Mouse (Mus musculus) CH12.LX (cell line): ENCODE measurements around the gene Defb26. TPM values are rescaled to one million over a fixed set of nuclear protein-coding genes. Genes with fewer than 3 reads are reported as not detected.

ENCODE experiments used
- DNase-seq: peaks from one replicate; pipeline ENCODE4 v3.0.0-alpha.2; 2013; ENCODE audit errors: extremely low read depth
- H3K27ac ChIP-seq: 2 replicates; pipeline ENCODE4 v1.5.1; 2012; ENCODE audit warnings: low read depth, mild to moderate bottlenecking, control low read depth, moderate library complexity; ENCODE audit not compliant: insufficient read depth
- H3K27me3 ChIP-seq: replicated peaks from 2 replicates; pipeline ENCODE3; 2012; ENCODE audit warnings: inconsistent platforms
- H3K36me3 ChIP-seq, 2 experiments: replicated peaks in 1 of 2; 2 replicates each; pipeline versions ENCODE3 to v1.6.1; 2012; ENCODE audit warnings: inconsistent platforms in 1 of 2, low read length in 1 of 2, mild to moderate bottlenecking in 1 of 2, mixed read lengths in 1 of 2, moderate library complexity in 1 of 2; ENCODE audit not compliant: control insufficient read depth in 1 of 2, insufficient read depth in 1 of 2
- H3K4me1 ChIP-seq, 2 experiments: 2 replicates each; pipeline ENCODE4 v1.6.1; 2012; ENCODE audit warnings: inconsistent platforms in 1 of 2, moderate library complexity in 1 of 2; ENCODE audit not compliant: insufficient read depth in 2 of 2, control insufficient read depth in 1 of 2
- H3K4me2 ChIP-seq: 2 replicates; pipeline ENCODE4 v1.6.1; 2012; ENCODE audit warnings: low read depth, mild to moderate bottlenecking, control low read depth; ENCODE audit not compliant: poor library complexity, insufficient read depth, severe bottlenecking
- H3K4me3 ChIP-seq, 3 experiments: fragments of 150-350 bp in 1 of 3; sonication (generic) in 1 of 3; replicated peaks in 1 of 3; 2 replicates each; pipeline versions ENCODE3 to v1.5.1; 2011 to 2012; ENCODE audit warnings: low read depth in 2 of 3, low read length in 2 of 3, mild to moderate bottlenecking in 2 of 3, moderate library complexity in 2 of 3, control low read depth in 1 of 3, improper control_type of control experiment in 1 of 3, inconsistent platforms in 1 of 3, mixed read lengths in 1 of 3; ENCODE audit not compliant: poor library complexity in 1 of 3
- H3K79me2 ChIP-seq: replicated peaks from 2 replicates; pipeline ENCODE4 v1.6.1; 2012; ENCODE audit warnings: mild to moderate bottlenecking, moderate library complexity; ENCODE audit not compliant: control insufficient read depth, poor library complexity, insufficient read depth, severe bottlenecking; ENCODE audit errors: extremely low read depth
- H3K9ac ChIP-seq: 2 replicates; pipeline ENCODE4 v1.6.1; 2012; ENCODE audit warnings: low read depth, mild to moderate bottlenecking, control low read depth, moderate library complexity; ENCODE audit not compliant: insufficient read depth
- H3K9me3 ChIP-seq: replicated peaks from 2 replicates; pipeline ENCODE3; 2012; ENCODE audit warnings: low read length, inconsistent platforms, mixed read lengths
- CHD1 ChIP-seq: IDR thresholded peaks from 2 replicates; pipeline ENCODE4 v1.6.1; 2012; ENCODE audit warnings: low read depth, low read length, improper control_type of control experiment, inconsistent platforms
- ELF1 ChIP-seq: IDR thresholded peaks from 2 replicates; pipeline ENCODE4 v1.6.1; 2014; ENCODE audit warnings: low read depth, mild to moderate bottlenecking, inconsistent platforms, low read length, improper control_type of control experiment
- EP300 ChIP-seq: IDR thresholded peaks from 2 replicates; pipeline ENCODE4 v1.6.1; 2011; ENCODE audit warnings: low read length, improper control_type of control experiment
- IRF4 ChIP-seq: IDR thresholded peaks from 2 replicates; pipeline ENCODE4 v1.6.1; 2014; ENCODE audit warnings: low read depth, mild to moderate bottlenecking, inconsistent platforms, low read length, improper control_type of control experiment
- JUN ChIP-seq: IDR thresholded peaks from 2 replicates; pipeline ENCODE4 v1.6.1; 2011; ENCODE audit warnings: low read depth, mild to moderate bottlenecking, low read length, improper control_type of control experiment, moderate library complexity; ENCODE audit not compliant: insufficient read depth
- KAT2A ChIP-seq: IDR thresholded peaks from 2 replicates; pipeline ENCODE4 v1.6.1; 2012; ENCODE audit warnings: low read length, improper control_type of control experiment, inconsistent platforms; ENCODE audit not compliant: insufficient replicate concordance
- MAX ChIP-seq: IDR thresholded peaks from 2 replicates; pipeline ENCODE4 v1.6.1; 2011; ENCODE audit warnings: low read length, improper control_type of control experiment
- PAX5 ChIP-seq: IDR thresholded peaks from 2 replicates; pipeline ENCODE4 v1.6.1; 2012; ENCODE audit warnings: low read length, inconsistent platforms, mixed read lengths
- POLR2A ChIP-seq: IDR thresholded peaks from 2 replicates; pipeline ENCODE4 v1.6.1; 2011; ENCODE audit warnings: low read depth, mild to moderate bottlenecking, improper control_type of control experiment, low read length
- POLR2AphosphoS2 ChIP-seq: IDR thresholded peaks from 2 replicates; pipeline ENCODE4 v1.6.1; 2011; ENCODE audit warnings: low read depth, low read length, improper control_type of control experiment
- RAD21 ChIP-seq: IDR thresholded peaks from 2 replicates; pipeline ENCODE4 v1.6.1; 2011; ENCODE audit warnings: low read depth, mild to moderate bottlenecking, low read length, improper control_type of control experiment, moderate library complexity
- RCOR1 ChIP-seq: conservative IDR thresholded peaks from 2 replicates; pipeline ENCODE4 v1.6.1; 2012; ENCODE audit warnings: low read depth, mild to moderate bottlenecking, inconsistent platforms, low read length, improper control_type of control experiment
- TCF12 ChIP-seq: IDR thresholded peaks from 2 replicates; pipeline ENCODE4 v1.6.1; 2014; ENCODE audit warnings: low read depth, mild to moderate bottlenecking, inconsistent platforms, low read length, improper control_type of control experiment
- USF1 ChIP-seq: IDR thresholded peaks from 2 replicates; pipeline ENCODE4 v1.6.1; 2014; ENCODE audit warnings: low read depth, mild to moderate bottlenecking, inconsistent platforms, low read length, improper control_type of control experiment
- ZKSCAN1 ChIP-seq: IDR thresholded peaks from 2 replicates; pipeline ENCODE4 v1.6.1; 2012; ENCODE audit warnings: low read depth, inconsistent platforms, low read length, improper control_type of control experiment, borderline replicate concordance
- ZMIZ1 ChIP-seq: IDR thresholded peaks from 2 replicates; pipeline ENCODE4 v1.6.1; 2012; ENCODE audit warnings: low read depth, mild to moderate bottlenecking, inconsistent platforms, low read length, improper control_type of control experiment
- ZNF384 ChIP-seq: IDR thresholded peaks from 2 replicates; pipeline ENCODE4 v1.6.1; 2012; ENCODE audit warnings: low read depth, low read length, improper control_type of control experiment, inconsistent platforms
- dilution Hi-C: fragments of 300-500 bp; cut with MboI; formaldehyde crosslinking; loops from 2 replicates; pipeline ENCODE4 v1.14.3; 2020; ENCODE audit warnings: low sequenced_read_pairs; ENCODE audit not compliant: extremely low pct_unique_long_range_greater_than_20kb, extremely low pct_ligation_motif_present
- in situ Hi-C: fragments of 300-500 bp; cut with MboI; formaldehyde crosslinking; loops from 3 replicates; pipeline ENCODE4 v1.14.3; 2019; ENCODE audit warnings: low sequenced_read_pairs, low pct_ligation_motif_present, low pct_unique_long_range_greater_than_20kb, mixed read lengths
- polyA plus RNA-seq: library from polyadenylated mRNA; unstranded; fragments of >175 nt; gene quantifications from 2 replicates; pipeline ENCODE4 v1.2.1, GENCODE M21; 2012; ENCODE audit warnings: low read depth; ENCODE audit not compliant: insufficient read length
- total RNA-seq, 2 experiments: library from RNA; depleted of rRNA; stranded (reverse); fragments of 300-350 nt in 1 of 2; fragments of >200 nt in 1 of 2; gene quantifications; 2 replicates each; pipeline ENCODE4 v1.2.3; 2012 to 2014

Gene Defb26
- total and polyA plus RNA-seq, 3 experiments: not detected

GRCm38 (mm10) chr2:152459241-152459640, 52.3 kb downstream of the Defb26 start:
- dilution Hi-C loops: no loop called here
- H3K4me3 ChIP-seq: no peak overlapping the region
- no peak overlapping the region for H3K9ac ChIP-seq
- no peaks in the 10 kb centered on the region for H3K9me3 ChIP-seq
- peaks cover 0 to 13% of the 10 kb centered on the region in 2 experiments; a peak in 2 of 4 replicates for H3K4me1 ChIP-seq
- H3K27me3 ChIP-seq: peaks cover 43% of the 10 kb centered on the region
- TF ChIP-seq TCF12 (no peak), JUN (no peak), KAT2A (no peak), POLR2A (no peak), USF1 (no peak), ZNF384 (no peak), ZKSCAN1 (no peak), RCOR1 (no peak), ELF1 (no peak), POLR2AphosphoS2 (no peak), RAD21 (no peak), MAX (no peak), PAX5 (no peak), IRF4 (no peak), ZMIZ1 (no peak), EP300 (no peak), CHD1 (no peak)
- no peak overlapping the region for H3K27ac ChIP-seq
- in situ Hi-C loops: loop anchor here (25.0 kb wide), 1 partner anchor 128 kb away; the partner anchor contains the start of genes Defb19 and Defb45
- H3K36me3 ChIP-seq: no peaks in the 10 kb centered on the region
- no peaks in the 10 kb centered on the region for H3K79me2 ChIP-seq
- no peak overlapping the region for H3K4me2 ChIP-seq
- DNase-seq: no peak

Other genes starting within 250 kb of the Defb26 start
Only the 20 nearest of the 23 such genes appear.
- gene Rbck1, start 179.0 kb downstream of the Defb26 start, total RNA-seq (2012; rRNA removed): 118 and 134 TPM in 2 replicates
- 98.0 and 109 TPM in 2 replicates for gene Rbck1, start 179.0 kb downstream of the Defb26 start, total RNA-seq (2014; rRNA removed)
- gene Rbck1, start 179.0 kb downstream of the Defb26 start, polyA plus RNA-seq: 133 and 143 TPM in 2 replicates
- gene Trib3, start 167.7 kb downstream of the Defb26 start, total RNA-seq (2012; rRNA removed): 16.5 and 56.9 TPM in 2 replicates
- gene Trib3, start 167.7 kb downstream of the Defb26 start, total RNA-seq (2014; rRNA removed): 18.2 and 30.0 TPM in 2 replicates
- gene Trib3, start 167.7 kb downstream of the Defb26 start, polyA plus RNA-seq: 23.7 and 25.1 TPM in 2 replicates
- not detected in 2 replicates for gene Nrsn2, start 135.1 kb downstream of the Defb26 start, total RNA-seq (2012; rRNA removed)
- not detected in 2 replicates for gene Nrsn2, start 135.1 kb downstream of the Defb26 start, total RNA-seq (2014; rRNA removed)
- not detected in 2 replicates for gene Nrsn2, start 135.1 kb downstream of the Defb26 start, polyA plus RNA-seq
- not detected in 2 replicates for gene Sox12, start 113.6 kb downstream of the Defb26 start, total RNA-seq (2012; rRNA removed)
- not detected in 2 replicates for gene Sox12, start 113.6 kb downstream of the Defb26 start, total RNA-seq (2014; rRNA removed)
- gene Sox12, start 113.6 kb downstream of the Defb26 start, polyA plus RNA-seq: 0.09 TPM in 1 of 2 replicates, not detected in the other
- gene Zcchc3, start 96.7 kb downstream of the Defb26 start, total RNA-seq (2012; rRNA removed): not detected in 2 replicates
- gene Zcchc3, start 96.7 kb downstream of the Defb26 start, total RNA-seq (2014; rRNA removed): not detected in 2 replicates
- not detected in 2 replicates for gene Zcchc3, start 96.7 kb downstream of the Defb26 start, polyA plus RNA-seq
- gene 6820408C15Rik, start 96.1 kb downstream of the Defb26 start, total RNA-seq (2012; rRNA removed): not detected in 2 replicates
- not detected in 2 replicates for gene 6820408C15Rik, start 96.1 kb downstream of the Defb26 start, total RNA-seq (2014; rRNA removed)
- not detected in 2 replicates for gene 6820408C15Rik, start 96.1 kb downstream of the Defb26 start, polyA plus RNA-seq
- gene Defb23, start 47.1 kb downstream of the Defb26 start, total RNA-seq (2012; rRNA removed): not detected in 2 replicates
- not detected in 2 replicates for gene Defb23, start 47.1 kb downstream of the Defb26 start, total RNA-seq (2014; rRNA removed)
- not detected in 2 replicates for gene Defb23, start 47.1 kb downstream of the Defb26 start, polyA plus RNA-seq
- not detected in 2 replicates for gene Defb20, start 34.6 kb downstream of the Defb26 start, total RNA-seq (2012; rRNA removed)
- gene Defb20, start 34.6 kb downstream of the Defb26 start, total RNA-seq (2014; rRNA removed): not detected in 2 replicates
- not detected in 2 replicates for gene Defb20, start 34.6 kb downstream of the Defb26 start, polyA plus RNA-seq
- gene Defb22, start 21.6 kb downstream of the Defb26 start, total RNA-seq (2012; rRNA removed): not detected in 2 replicates
- not detected in 2 replicates for gene Defb22, start 21.6 kb downstream of the Defb26 start, total RNA-seq (2014; rRNA removed)
- gene Defb22, start 21.6 kb downstream of the Defb26 start, polyA plus RNA-seq: not detected in 2 replicates
- not detected in 2 replicates for gene Defb28, start 6.6 kb upstream of the Defb26 start, total RNA-seq (2012; rRNA removed)
- not detected in 2 replicates for gene Defb28, start 6.6 kb upstream of the Defb26 start, total RNA-seq (2014; rRNA removed)
- gene Defb28, start 6.6 kb upstream of the Defb26 start, polyA plus RNA-seq: not detected in 2 replicates
- gene Defb29, start 28.4 kb upstream of the Defb26 start, total RNA-seq (2012; rRNA removed): not detected in 2 replicates
- not detected in 2 replicates for gene Defb29, start 28.4 kb upstream of the Defb26 start, total RNA-seq (2014; rRNA removed)
- not detected in 2 replicates for gene Defb29, start 28.4 kb upstream of the Defb26 start, polyA plus RNA-seq
- not detected in 2 replicates for gene Gm17416, start 57.6 kb upstream of the Defb26 start, total RNA-seq (2012; rRNA removed)
- not detected in 2 replicates for gene Gm17416, start 57.6 kb upstream of the Defb26 start, total RNA-seq (2014; rRNA removed)
- gene Gm17416, start 57.6 kb upstream of the Defb26 start, polyA plus RNA-seq: not detected in 2 replicates
- not detected in 2 replicates for gene Defb21, start 61.1 kb upstream of the Defb26 start, total RNA-seq (2012; rRNA removed)
- not detected in 2 replicates for gene Defb21, start 61.1 kb upstream of the Defb26 start, total RNA-seq (2014; rRNA removed)
- gene Defb21, start 61.1 kb upstream of the Defb26 start, polyA plus RNA-seq: not detected in 2 replicates
- not detected in 2 replicates for gene Defb19, start 68.6 kb upstream of the Defb26 start, total RNA-seq (2012; rRNA removed)
- not detected in 2 replicates for gene Defb19, start 68.6 kb upstream of the Defb26 start, total RNA-seq (2014; rRNA removed)
- not detected in 2 replicates for gene Defb19, start 68.6 kb upstream of the Defb26 start, polyA plus RNA-seq
- not detected in 2 replicates for gene Defb45, start 87.7 kb upstream of the Defb26 start, total RNA-seq (2012; rRNA removed)
- gene Defb45, start 87.7 kb upstream of the Defb26 start, total RNA-seq (2014; rRNA removed): not detected in 2 replicates
- not detected in 2 replicates for gene Defb45, start 87.7 kb upstream of the Defb26 start, polyA plus RNA-seq
- gene Defb36, start 92.6 kb upstream of the Defb26 start, total RNA-seq (2012; rRNA removed): not detected in 2 replicates
- gene Defb36, start 92.6 kb upstream of the Defb26 start, total RNA-seq (2014; rRNA removed): not detected in 2 replicates
- gene Defb36, start 92.6 kb upstream of the Defb26 start, polyA plus RNA-seq: not detected in 2 replicates
- 0.84 TPM in 1 of 2 replicates, not detected in the other for gene Defb25, start 111.4 kb upstream of the Defb26 start, total RNA-seq (2012; rRNA removed)
- gene Defb25, start 111.4 kb upstream of the Defb26 start, total RNA-seq (2014; rRNA removed): not detected in 2 replicates
- 0.94 and 1.8 TPM in 2 replicates for gene Defb25, start 111.4 kb upstream of the Defb26 start, polyA plus RNA-seq
- 0.13 and 0.55 TPM in 2 replicates for gene Rem1, start 115.3 kb upstream of the Defb26 start, total RNA-seq (2012; rRNA removed)
- 0.74 and 0.82 TPM in 2 replicates for gene Rem1, start 115.3 kb upstream of the Defb26 start, total RNA-seq (2014; rRNA removed)
- 0.70 and 0.80 TPM in 2 replicates for gene Rem1, start 115.3 kb upstream of the Defb26 start, polyA plus RNA-seq
- 137 and 145 TPM in 2 replicates for gene H13, start 157.8 kb upstream of the Defb26 start, total RNA-seq (2012; rRNA removed)
- 105 and 116 TPM in 2 replicates for gene H13, start 157.8 kb upstream of the Defb26 start, total RNA-seq (2014; rRNA removed)
- gene H13, start 157.8 kb upstream of the Defb26 start, polyA plus RNA-seq: 161 and 175 TPM in 2 replicates
- 3.3 and 5.4 TPM in 2 replicates for gene Mcts2, start 175.3 kb upstream of the Defb26 start, total RNA-seq (2012; rRNA removed)
- 0.95 and 1.5 TPM in 2 replicates for gene Mcts2, start 175.3 kb upstream of the Defb26 start, total RNA-seq (2014; rRNA removed)
- 3.2 and 3.8 TPM in 2 replicates for gene Mcts2, start 175.3 kb upstream of the Defb26 start, polyA plus RNA-seq